Mouse (Mus musculus) bone marrow macrophage, adult 2 months (primary cell): ENCODE measurements around the gene Slmap.

Source experiments
- CTCF ChIP-seq: IDR thresholded peaks from 2 replicates; pipeline ENCODE4 v1.5.1; 2012; ENCODE audit warnings: low read depth, mild to moderate bottlenecking, low read length, moderate library complexity
- POLR2A ChIP-seq: IDR thresholded peaks from 2 replicates; pipeline ENCODE4 v1.6.1; 2012; ENCODE audit warnings: mild to moderate bottlenecking, low read depth, low read length, borderline replicate concordance

- TF ChIP-seq CTCF (no peak), POLR2A (no peak)
These were observed 87.5 kb downstream of the Slmap start for GRCm38 (mm10) chr14:26447223-26447622.
